11 mouse cellular contexts compared by ENCODE assay signal in genomic region chr6:144903156-144903555, GRCm38 (mm10).
DNase-seq lines count a peak whose midpoint lies in the region; ATAC-seq and TF ChIP-seq lines count a peak whose summit lies in the region.
"Had no signal": no experiment of that assay in that cellular context is flagged by ENCODE, and none has a peak within 500 bp of the region (broad histone marks: within the 10 kb centered on the region; RNA-seq: fewer than 3 reads in every experiment).

No protein-coding gene starts in this region.

- H3K9ac ChIP-seq in lung, embryonic 14.5 days = no peak overlapping the region

- intact Hi-C loops in gastrocnemius, postnatal 36 days (cut with DNase I) = no loop called here

- peaks cover 18% of the 10 kb centered on the region for H3K4me1 ChIP-seq in lung, embryonic 14.5 days (ENCODE audit: insufficient read depth)

- peak; percentile 23 for DNase-seq in lung, embryonic 14.5 days
- no peak for DNase-seq in lung, postnatal 36 days
- DNase-seq in thymus, postnatal 10 days (ENCODE audit: low spot score in 2 of 2) = peak; percentile 74 to 77
- DNase-seq in layer of hippocampus, adult 18-20 months (ENCODE audit: low spot score in 2 of 2) = no peak
- DNase-seq in gastrocnemius, postnatal 36 days = no peak
- DNase-seq: cerebellum, adult 18-20 months; kidney, adult 11 months; layer of hippocampus, postnatal 36 days had no signal

- WGBS in lung, embryonic 14.5 days = 19% methylated on average over 10 of the region's 10 CpGs

- no peak for TF ChIP-seq CTCF in lung, embryonic 14.5 days (IDR thresholded peaks at IDR 0.05; ENCODE audit: low read depth)

- no peak for ATAC-seq in lung, embryonic 14.5 days (ENCODE audit: insufficient read depth)
- ATAC-seq in activated CD4-positive, CD25-positive, alpha-beta regulatory T cell, adult 4 months = peak; percentile 70
- peak; percentile 24 for ATAC-seq in megakaryocyte progenitor cell, adult 5-6 weeks (replicated peaks; ENCODE audit: poor library complexity)
- no peak for ATAC-seq in megakaryocyte-erythroid progenitor cell, adult 5-6 weeks (replicated peaks; ENCODE audit: low FRiP score, low TSS enrichment, poor library complexity, severe bottlenecking)

- no peaks in the 10 kb centered on the region for H3K27me3 ChIP-seq in lung, embryonic 14.5 days (ENCODE audit: insufficient read depth, low read length)

- H3K9me3 ChIP-seq in lung, embryonic 14.5 days (ENCODE audit: low read depth, low read length) = no peaks in the 10 kb centered on the region

- H3K27ac ChIP-seq in lung, embryonic 14.5 days (ENCODE audit: low read depth) = 0 out of 2 replicates have a peak overlapping the region, but pooled peaks have one; percentile 18

- peak overlapping the region; percentile 7; the same call in 1 of the 2 replicates for H3K4me2 ChIP-seq in lung, embryonic 14.5 days

- no peak overlapping the region for H3K4me3 ChIP-seq in lung, embryonic 14.5 days (ENCODE audit: low read depth, low read length)

- no peaks in the 10 kb centered on the region for H3K36me3 ChIP-seq in lung, embryonic 14.5 days (ENCODE audit: insufficient read depth)

Comparison
In these comparisons a context has a peak if more than half of its experiments do, and no peak if none do; other contexts are left out.
1. DNase-seq: peak in lung, embryonic 14.5 days (single experiment) and thymus, postnatal 10 days (2 of 2); none in lung, postnatal 36 days (single experiment), layer of hippocampus, adult 18-20 months (0 of 2) and gastrocnemius, postnatal 36 days (0 of 2).
2. ATAC-seq: peak in activated CD4-positive, CD25-positive, alpha-beta regulatory T cell, adult 4 months (single experiment) and megakaryocyte progenitor cell, adult 5-6 weeks (single experiment); none in lung, embryonic 14.5 days (single experiment) and megakaryocyte-erythroid progenitor cell, adult 5-6 weeks (single experiment).